Mouse (Mus musculus): ENCODE results near the gene Gfod1.

DNA sequence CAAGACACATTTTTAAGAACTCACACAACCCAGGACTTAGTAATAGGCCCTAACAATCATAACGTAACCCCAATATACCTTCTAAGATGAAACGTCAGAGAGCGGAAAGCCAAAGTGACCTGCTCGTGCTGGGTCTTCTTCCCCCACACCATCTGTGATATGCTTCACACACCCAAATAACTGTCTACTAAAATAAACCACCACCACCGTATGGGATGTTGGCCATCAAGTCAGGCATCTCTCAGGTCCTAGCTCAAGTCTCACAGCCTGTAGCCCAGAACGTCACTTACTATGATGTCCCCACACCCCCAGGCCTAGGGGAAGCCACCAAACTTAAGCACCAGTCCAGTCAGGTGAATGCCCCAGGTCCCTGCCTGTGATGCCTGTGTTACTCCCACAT, 55.6 kb downstream of the Gfod1 start:
- no peak for TF ChIP-seq CTCF (IDR thresholded peaks at IDR 0.05; ENCODE audit: borderline replicate concordance, insufficient read depth, low read length)
- TF ChIP-seq POLR2A (IDR thresholded peaks at IDR 0.05; ENCODE audit: low read depth, low read length): no peak

All from embryonic fibroblast, embryonic 13.5 days (primary cell).